Mouse (Mus musculus) heart, postnatal 4 days (tissue): Measurements from ENCODE around the gene Smim12. TPM values are rescaled to one million over a fixed set of nuclear protein-coding genes. Genes with fewer than 3 reads are reported as not detected.

Experiments used
- DNase-seq: peaks from one replicate; pipeline ENCODE4 v3.0.0; 2021
- total RNA-seq, 2 experiments: library from RNA; stranded (reverse); gene quantifications; 2 replicates each; pipeline ENCODE4 v1.2.3; 2021

Smim12 gene
- 10 to 100 TPM; 37.0 to 42.3 TPM for total RNA-seq

DNA sequence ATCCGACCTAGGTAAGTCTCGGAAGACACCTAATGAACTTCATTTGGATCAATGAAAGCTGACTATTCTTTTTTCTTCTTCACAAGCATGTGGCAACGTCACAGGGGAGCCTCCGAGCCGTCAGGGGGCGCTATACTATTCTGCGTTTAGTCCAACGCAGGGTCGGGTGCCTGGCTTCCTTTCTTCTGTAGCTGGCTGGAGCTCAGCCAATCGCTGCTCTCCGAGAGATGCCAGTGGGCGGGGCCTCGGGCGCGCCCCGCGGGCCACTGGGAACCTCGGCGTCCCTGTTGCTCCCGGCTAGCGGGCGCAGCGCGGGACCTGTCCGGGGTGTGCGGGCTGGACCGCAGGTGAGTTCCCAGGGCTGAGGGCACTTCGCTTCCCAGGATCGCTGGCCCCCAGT is at the start of gene Smim12:
TSS of gene Smim12 (plus strand) at position 233 of the 400 bp plus-strand sequence.
- peak; percentile 100 for DNase-seq

DNA sequence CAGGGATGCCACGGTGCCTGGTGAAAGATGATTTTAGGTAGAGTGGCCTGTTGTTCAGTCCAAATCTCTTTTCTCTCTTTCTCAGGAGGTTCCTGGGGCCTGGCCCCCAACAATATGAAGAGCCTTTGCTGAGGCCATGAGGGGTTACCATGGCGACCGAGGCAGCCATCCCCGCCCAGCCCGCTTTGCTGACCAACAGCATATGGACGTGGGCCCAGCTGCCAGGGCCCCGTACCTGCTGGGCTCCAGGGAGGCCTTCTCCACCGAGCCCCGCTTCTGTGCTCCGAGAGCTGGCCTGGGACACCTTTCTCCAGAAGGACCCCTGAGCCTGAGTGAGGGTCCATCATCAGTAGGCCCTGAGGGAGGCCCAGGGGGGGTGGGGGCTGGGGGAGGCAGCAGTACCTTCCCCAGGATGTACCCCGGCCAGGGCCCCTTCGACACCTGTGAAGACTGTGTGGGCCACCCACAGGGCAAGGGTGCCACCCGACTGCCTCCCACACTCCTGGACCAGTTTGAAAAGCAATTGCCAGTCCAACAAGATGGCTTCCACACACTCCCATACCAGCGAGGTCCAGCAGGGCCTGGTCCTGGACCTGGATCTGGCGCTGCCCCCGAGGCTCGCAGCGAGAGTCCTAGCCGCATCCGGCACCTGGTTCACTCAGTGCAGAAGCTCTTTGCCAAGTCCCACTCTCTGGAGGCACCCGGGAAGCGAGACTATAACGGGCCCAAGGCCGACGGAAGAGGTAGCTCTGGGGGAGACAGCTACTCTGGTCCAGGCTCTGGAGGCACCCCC is 48.9 kb upstream of the Smim12 start:
- no peak for DNase-seq

- no peak for DNase-seq
Measured at GRCm38 (mm10) chr4:127198609-127199008, 45.0 kb upstream of the Smim12 start.

GRCm38 (mm10) chr4:127199406-127199805 is 44.2 kb upstream of the Smim12 start:
- DNase-seq: no peak

- no peak for DNase-seq
Measured at GRCm38 (mm10) chr4:127200164-127200722, 43.3 kb upstream of the Smim12 start.

DNA sequence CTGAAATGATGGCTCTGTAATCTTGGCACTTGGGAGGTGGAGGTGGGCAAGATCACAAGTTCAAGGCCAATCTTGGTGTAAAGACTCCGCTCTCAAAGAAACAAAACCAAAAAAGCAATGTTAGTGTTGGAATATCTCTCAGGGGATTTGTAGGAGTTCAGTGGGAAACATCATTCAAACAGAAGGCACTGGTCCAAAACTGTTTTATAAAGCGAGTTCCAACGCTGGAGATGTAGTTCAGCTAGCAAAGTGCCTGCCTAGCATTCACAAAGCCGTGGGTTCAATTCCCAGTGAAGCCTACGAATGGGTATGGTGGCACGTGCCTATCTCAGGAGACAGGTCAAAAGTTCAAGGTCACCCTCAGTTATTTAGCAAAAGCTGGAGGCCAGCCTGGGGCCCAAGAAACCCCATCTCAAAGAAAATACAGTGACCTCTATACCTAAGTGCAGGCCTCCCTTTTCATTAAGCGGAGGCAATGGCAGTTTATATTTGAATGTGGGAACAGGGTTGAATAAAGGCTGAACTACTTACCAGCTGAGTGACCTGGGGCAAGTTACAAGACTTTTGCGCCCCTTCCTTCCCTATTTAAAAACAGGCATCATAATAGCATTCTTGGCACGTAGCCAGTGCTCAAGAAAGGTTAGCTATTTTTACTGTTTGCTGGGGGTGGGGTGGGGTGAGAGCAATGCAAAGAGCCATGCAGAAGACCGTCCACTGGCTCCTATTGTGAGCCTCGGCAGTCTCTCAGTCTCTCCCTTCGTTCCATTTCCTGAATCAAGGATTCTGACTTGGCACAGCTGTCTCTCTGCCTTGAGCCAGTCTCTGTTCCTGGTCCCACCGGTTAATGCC is 42.6 kb upstream of the Smim12 start:
- DNase-seq: peak; percentile 30

- DNase-seq: no peak
Measured at GRCm38 (mm10) chr4:127203081-127203480, 40.5 kb upstream of the Smim12 start.

DNA sequence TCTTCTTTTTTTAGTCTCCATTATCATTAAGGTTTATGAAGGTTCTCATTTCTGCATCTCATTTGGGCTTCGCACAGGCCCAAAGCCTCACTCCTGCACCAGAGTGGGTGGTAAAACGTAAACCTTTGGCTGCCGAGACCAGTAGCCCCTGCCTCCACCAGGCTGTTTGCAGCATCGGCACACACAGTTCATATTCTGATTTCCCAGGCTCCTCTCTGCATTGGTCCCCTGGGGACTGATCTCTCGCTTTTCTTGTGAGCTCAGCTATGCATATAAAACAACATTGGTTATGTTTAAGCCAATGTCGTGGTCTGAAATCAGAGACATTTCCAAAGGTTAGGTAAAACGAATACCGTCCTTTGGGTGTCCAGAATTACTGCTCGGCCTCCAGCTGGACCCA is 32.3 kb upstream of the Smim12 start:
- no peak for DNase-seq

- DNase-seq: no peak
Measured at GRCm38 (mm10) chr4:127214510-127214909, 29.1 kb upstream of the Smim12 start.

DNA sequence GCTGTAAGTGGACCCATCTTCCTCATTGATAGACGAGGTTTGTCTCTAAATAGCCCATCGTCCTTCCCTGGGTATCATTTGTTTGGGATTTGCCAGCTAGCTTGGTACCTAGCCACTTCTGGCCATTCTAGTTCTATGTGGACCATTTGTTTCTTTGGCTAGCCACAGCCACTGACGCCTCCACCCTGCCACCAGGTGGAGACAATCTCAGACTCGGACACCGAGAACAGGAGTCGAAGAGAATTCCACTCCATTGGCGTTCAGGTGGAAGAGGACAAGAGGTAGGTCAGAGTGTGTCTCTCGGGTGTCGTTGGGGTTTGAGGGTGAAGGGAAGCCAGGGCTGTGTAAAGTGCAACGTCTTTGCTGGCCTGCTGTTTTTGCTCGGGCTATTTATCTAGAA is 28.5 kb upstream of the Smim12 start:
- DNase-seq: peak; percentile 24

DNA sequence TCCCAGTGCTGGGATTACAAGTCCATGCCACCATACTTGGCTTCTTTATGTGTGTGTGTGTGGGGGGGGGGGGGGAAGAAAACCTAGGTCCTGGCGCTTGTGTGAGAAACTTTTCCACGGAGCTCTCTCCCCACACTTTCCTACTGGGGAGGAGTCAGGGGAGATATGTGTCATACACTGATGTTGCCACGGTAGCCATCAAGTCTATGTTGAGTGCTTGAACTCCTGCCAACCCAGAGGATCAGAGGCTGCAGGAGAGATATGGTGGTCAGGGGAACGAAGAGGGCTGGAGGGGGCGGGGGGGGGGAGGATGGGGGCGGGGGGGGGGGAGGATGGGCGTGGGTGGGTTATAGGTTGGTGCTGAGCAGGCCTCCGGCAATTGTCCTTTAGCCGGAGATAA is 27.8 kb upstream of the Smim12 start:
- peak; percentile 39 for DNase-seq

- no peak for DNase-seq
Measured at GRCm38 (mm10) chr4:127216251-127216651, 27.3 kb upstream of the Smim12 start.

DNA sequence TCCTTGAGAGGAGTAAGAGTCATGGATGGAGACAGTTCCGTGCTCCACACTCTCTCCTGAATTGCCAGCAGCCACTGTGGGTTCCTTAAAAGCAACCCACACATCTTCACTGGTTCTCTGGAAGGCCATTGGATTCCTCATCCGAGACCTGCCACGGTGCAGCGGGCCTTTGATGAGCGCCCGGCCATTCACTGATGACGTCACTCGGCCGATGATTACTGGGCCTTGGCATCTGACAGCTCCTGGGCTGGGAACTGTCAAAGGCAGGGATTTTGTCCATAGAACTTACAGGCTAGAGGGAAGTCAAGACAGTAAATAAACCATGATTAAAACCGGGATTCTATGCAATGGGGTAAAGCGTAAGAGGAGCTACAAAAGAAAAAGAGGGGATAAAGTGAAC is 26.5 kb upstream of the Smim12 start:
- no peak for DNase-seq

DNA sequence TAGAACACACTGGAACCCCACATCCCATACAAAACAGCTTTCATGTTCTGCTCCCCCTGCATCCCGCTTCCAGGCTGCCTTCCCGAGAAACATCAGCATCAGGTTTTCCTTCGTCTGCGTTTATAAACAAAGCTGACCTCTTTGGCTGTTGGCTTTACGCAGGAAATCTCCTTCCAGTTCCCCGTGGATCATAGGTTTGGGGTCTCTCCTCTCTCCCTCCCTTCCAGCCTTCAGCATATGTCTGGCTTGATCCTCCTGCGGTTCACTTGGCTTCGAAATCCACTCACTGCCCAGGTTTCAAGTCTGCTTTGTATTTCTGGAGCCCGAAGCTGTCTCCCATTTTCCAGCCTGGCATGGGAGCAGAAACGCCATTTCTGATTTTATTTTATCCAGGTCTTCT is 20.3 kb upstream of the Smim12 start:
- no peak for DNase-seq

- no peak for DNase-seq
Measured at GRCm38 (mm10) chr4:127223755-127224154, 19.8 kb upstream of the Smim12 start.

GRCm38 (mm10) chr4:127224444-127225100 is 19.0 kb upstream of the Smim12 start:
- DNase-seq: no peak

- no peak for DNase-seq
Measured at GRCm38 (mm10) chr4:127226067-127226466, 17.5 kb upstream of the Smim12 start.

- DNase-seq: no peak
Measured at GRCm38 (mm10) chr4:127227051-127227673, 16.4 kb upstream of the Smim12 start.

DNA sequence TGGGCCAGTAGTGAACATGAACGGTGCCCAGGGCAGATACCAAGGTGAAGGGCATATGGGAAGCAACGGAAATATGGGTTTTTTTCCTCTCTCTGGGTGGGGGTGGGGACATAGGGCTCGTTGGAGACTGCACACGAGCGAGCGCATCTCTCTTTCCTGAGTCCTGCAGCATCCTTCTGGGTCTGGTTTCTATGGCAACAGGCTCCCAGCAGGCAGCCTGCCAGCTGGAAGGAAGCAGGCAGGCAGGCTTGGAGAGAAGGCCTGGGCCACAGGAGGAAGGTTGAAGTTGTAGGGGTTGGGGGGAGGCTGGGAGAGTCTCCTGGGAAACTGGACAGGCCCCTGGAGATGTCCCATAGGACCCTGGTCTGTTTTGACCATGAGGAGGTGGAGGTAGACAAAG is 11.6 kb upstream of the Smim12 start:
- no peak for DNase-seq

DNA sequence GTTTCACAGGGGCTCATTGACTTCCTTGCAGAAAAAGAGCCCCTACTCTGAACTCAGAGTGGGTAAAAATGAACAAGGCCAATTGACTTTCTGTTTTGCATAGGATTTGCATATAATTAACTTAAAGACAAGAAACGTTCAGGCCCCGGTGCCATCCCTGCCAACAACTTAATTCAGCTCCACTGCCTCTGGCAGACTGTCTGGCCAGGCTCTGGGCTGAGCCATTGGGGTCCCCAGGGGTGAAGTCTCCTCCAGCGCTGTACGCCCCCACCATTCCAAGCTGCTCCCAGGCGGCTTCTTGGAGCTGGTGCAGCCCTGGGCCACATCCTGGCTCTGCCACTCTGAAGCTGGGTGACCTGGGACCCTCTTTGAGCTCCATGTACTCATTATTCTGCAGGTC is 11.0 kb upstream of the Smim12 start:
- DNase-seq: no peak

DNA sequence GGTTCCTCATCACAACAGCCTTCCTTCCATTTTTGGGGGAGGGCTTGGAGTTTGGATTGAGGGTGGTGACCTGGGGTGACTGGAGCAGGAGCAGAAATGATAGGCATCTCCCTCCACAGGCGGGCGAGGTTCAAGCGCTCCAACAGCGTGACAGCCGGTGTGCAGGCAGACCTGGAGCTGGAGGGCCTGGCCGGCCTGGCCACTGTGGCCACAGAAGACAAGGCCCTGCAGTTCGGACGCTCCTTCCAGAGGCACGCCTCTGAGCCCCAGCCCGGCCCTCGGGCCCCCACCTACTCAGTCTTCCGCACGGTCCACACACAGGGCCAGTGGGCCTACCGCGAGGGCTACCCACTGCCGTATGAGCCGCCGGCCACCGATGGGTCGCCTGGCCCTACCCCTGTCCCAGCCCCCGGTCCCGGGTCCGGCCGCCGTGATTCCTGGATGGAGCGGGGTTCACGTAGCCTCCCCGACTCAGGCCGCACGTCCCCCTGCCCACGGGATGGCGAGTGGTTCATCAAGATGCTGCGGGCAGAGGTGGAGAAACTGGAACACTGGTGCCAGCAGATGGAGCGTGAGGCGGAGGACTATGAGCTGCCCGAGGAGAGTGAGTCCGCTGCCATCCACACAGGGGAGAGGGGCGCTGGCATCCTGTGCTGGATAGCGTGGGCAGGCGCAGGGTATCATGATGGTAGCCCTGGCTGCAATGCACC is 10.0 kb upstream of the Smim12 start:
- DNase-seq: no peak
